Mouse (Mus musculus): ENCODE measurements around the gene Spryd4. TPM values are rescaled to one million over a fixed set of nuclear protein-coding genes. Genes with fewer than 3 reads are reported as not detected.

The Spryd4 gene
- total RNA-seq (2023), result 10 to 100 TPM; 13.7 to 14.4 TPM

GRCm38 (mm10) chr10:128211390-128212108 lies at the start of gene Spryd4:
Gene Spryd4, minus strand, starts transcription at chr10:128211807.

GRCm38 (mm10) chr10:128253677-128254255 lies 42.2 kb upstream of the Spryd4 start, which contains the start of gene Apon:
Gene Apon, plus strand, starts transcription at chr10:128254096.

GRCm38 (mm10) chr10:128231697-128232419 lies 20.3 kb upstream of the Spryd4 start, which contains the start of gene Timeless:
Gene Timeless, plus strand, starts transcription at chr10:128232065.

GRCm38 (mm10) chr10:128225538-128225937 lies 13.9 kb upstream of the Spryd4 start, which contains the start of gene Mip:
Gene Mip, plus strand, starts transcription at chr10:128225838.

GRCm38 (mm10) chr10:128194024-128194550 lies 17.5 kb downstream of the Spryd4 start, which contains the start of gene Gls2:
Gene Gls2, plus strand, starts transcription at chr10:128194457.

GRCm38 (mm10) chr10:128179989-128180388 lies 31.6 kb downstream of the Spryd4 start, which contains the start of gene Rbms2:
Gene Rbms2, minus strand, starts transcription at chr10:128180297.

Other genes starting within 250 kb of the Spryd4 start
- gene Hsd17b6, start 204.2 kb downstream of the Spryd4 start, total RNA-seq (2023), result not detected
- gene Prim1, start 196.6 kb downstream of the Spryd4 start, total RNA-seq (2023), result 10 to 100 TPM; 12.3 to 16.8 TPM
- gene Naca, start 176.2 kb downstream of the Spryd4 start, total RNA-seq (2023), result 100 to 1,000 TPM; 586 to 608 TPM
- gene Ptges3, start 152.9 kb downstream of the Spryd4 start, total RNA-seq (2023), result 100 to 1,000 TPM; 109 to 146 TPM
- 100 to 1,000 TPM; 583 to 605 TPM for gene Atp5b, start 128.5 kb downstream of the Spryd4 start, total RNA-seq (2023)
- 100 to 1,000 TPM; 140 to 143 TPM for gene Baz2a, start 120.2 kb downstream of the Spryd4 start, total RNA-seq (2023)
- gene Rbms2, start 31.5 kb downstream of the Spryd4 start, total RNA-seq (2023), result 10 to 100 TPM; 47.0 to 55.3 TPM
- gene Gls2, start 17.4 kb downstream of the Spryd4 start, total RNA-seq (2023), result not detected
- not detected for gene Mip, start 14.0 kb upstream of the Spryd4 start, total RNA-seq (2023)
- 10 to 100 TPM; 16.6 to 21.5 TPM for gene Timeless, start 20.3 kb upstream of the Spryd4 start, total RNA-seq (2023)
- under 1 TPM in 1 of 2 experiments, not detected in 1; 0.38 TPM for gene Apon, start 42.3 kb upstream of the Spryd4 start, total RNA-seq (2023)
- gene Apof, start 56.9 kb upstream of the Spryd4 start, total RNA-seq (2023), result 1 to 10 TPM in 1 of 2 experiments, under 1 TPM in 1; 0.89 to 1.5 TPM
- 100 to 1,000 TPM; 136 to 139 TPM for gene Stat2, start 58.8 kb upstream of the Spryd4 start, total RNA-seq (2023)
- gene Il23a, start 86.9 kb upstream of the Spryd4 start, total RNA-seq (2023), result not detected
- gene Pan2, start 91.5 kb upstream of the Spryd4 start, total RNA-seq (2023), result 10 to 100 TPM; 64.1 to 67.9 TPM
- gene Cnpy2, start 110.7 kb upstream of the Spryd4 start, total RNA-seq (2023), result 10 to 100 TPM; 26.6 to 30.1 TPM
- gene Cs, start 125.9 kb upstream of the Spryd4 start, total RNA-seq (2023), result 100 to 1,000 TPM; 108 to 111 TPM
- 10 to 100 TPM; 39.6 to 39.7 TPM for gene Coq10a, start 157.2 kb upstream of the Spryd4 start, total RNA-seq (2023)
- 10 to 100 TPM; 74.5 to 79.2 TPM for gene Ankrd52, start 165.3 kb upstream of the Spryd4 start, total RNA-seq (2023)
- not detected for gene Slc39a5, start 189.4 kb upstream of the Spryd4 start, total RNA-seq (2023)
- gene Nabp2, start 199.7 kb upstream of the Spryd4 start, total RNA-seq (2023), result 10 to 100 TPM; 47.3 to 50.6 TPM
- 10 to 100 TPM; 70.9 to 76.8 TPM for gene Rnf41, start 199.8 kb upstream of the Spryd4 start, total RNA-seq (2023)
- 100 to 1,000 TPM; 167 to 179 TPM for gene Smarcc2, start 247.4 kb upstream of the Spryd4 start, total RNA-seq (2023)

Data from B cell, adult 67 days (primary cell).